ENCODE assay signal across 27 mouse cellular contexts in the genomic region with DNA sequence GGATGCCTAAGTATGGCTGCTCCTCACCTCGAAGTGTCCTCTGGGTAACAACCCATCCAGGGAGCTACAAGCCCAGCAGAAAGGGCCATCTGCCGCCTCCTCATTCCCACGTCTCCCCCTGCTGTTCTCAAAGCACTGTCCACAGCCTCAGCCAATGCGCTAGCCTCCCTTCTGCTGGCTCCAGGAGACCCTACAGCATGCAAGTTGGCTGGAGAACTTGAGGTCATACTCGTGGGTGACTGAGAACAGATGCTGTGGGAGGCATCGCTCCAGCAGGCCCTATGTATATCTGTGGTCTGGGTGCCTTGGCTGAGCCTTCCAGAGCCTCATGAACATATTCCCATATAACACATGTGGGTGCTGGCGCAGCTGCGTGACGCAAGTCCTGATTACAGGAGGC. TPM values are rescaled to one million over a fixed set of nuclear protein-coding genes. Genes with fewer than 3 reads are reported as not detected.
A peak's percentile ranks its signal among the peaks of the same experiment; 100 is the strongest.
DNase-seq lines count a peak whose midpoint lies in the region; ATAC-seq and TF ChIP-seq lines count a peak whose summit lies in the region.
"Had no signal": no experiment of that assay in that cellular context is flagged by ENCODE, and none has a peak within 500 bp of the region (broad histone marks: within the 10 kb centered on the region; RNA-seq: fewer than 3 reads in every experiment).

No protein-coding gene starts in this region.

- peaks cover 16% of the 10 kb centered on the region for H3K36me3 ChIP-seq in hindbrain, postnatal 0 days (ENCODE audit: insufficient read depth, low read length)
- H3K36me3 ChIP-seq in hindbrain, embryonic 11.5 days (ENCODE audit: control insufficient read depth, insufficient read depth, low read length): no peaks in the 10 kb centered on the region
- no peaks in the 10 kb centered on the region; the same call in 1 of the 2 replicates for H3K36me3 ChIP-seq in lung, embryonic 16.5 days (ENCODE audit: control insufficient read depth, insufficient read depth, low read length)
- H3K36me3 ChIP-seq: embryonic facial prominence, embryonic 15.5 days; hindbrain, embryonic 10.5 days; intestine, embryonic 15.5 days had no signal

- no peaks in the 10 kb centered on the region for H3K4me1 ChIP-seq in hindbrain, postnatal 0 days (ENCODE audit: insufficient read depth, low read length)
- no peaks in the 10 kb centered on the region for H3K4me1 ChIP-seq in hindbrain, embryonic 11.5 days (replicated peaks; ENCODE audit: control insufficient read depth, insufficient read depth, low read length)
- peaks cover 9% of the 10 kb centered on the region; the same call in 1 of the 2 replicates for H3K4me1 ChIP-seq in lung, embryonic 16.5 days (replicated peaks; ENCODE audit: control insufficient read depth, insufficient read depth, low read length)
- H3K4me1 ChIP-seq: embryonic facial prominence, embryonic 15.5 days; intestine, embryonic 15.5 days had no signal

- H3K4me3 ChIP-seq in hindbrain, postnatal 0 days (ENCODE audit: low read length): no peak overlapping the region
- H3K4me3 ChIP-seq in hindbrain, embryonic 11.5 days (ENCODE audit: low read depth, low read length): no peak overlapping the region
- no peak overlapping the region for H3K4me3 ChIP-seq in lung, embryonic 16.5 days (ENCODE audit: low read length)
- H3K4me3 ChIP-seq: embryonic facial prominence, embryonic 15.5 days; heart, embryonic 12.5 days; hindbrain, embryonic 10.5 days; intestine, embryonic 15.5 days; left cerebral cortex, adult 2 months had no signal

- no peak overlapping the region for H3K9ac ChIP-seq in hindbrain, postnatal 0 days (replicated peaks; ENCODE audit: low read length)
- no peak overlapping the region for H3K9ac ChIP-seq in hindbrain, embryonic 11.5 days (ENCODE audit: low read depth, low read length)
- H3K9ac ChIP-seq in lung, embryonic 16.5 days (ENCODE audit: low read length): no peak overlapping the region
- H3K9ac ChIP-seq: embryonic facial prominence, embryonic 15.5 days; heart, embryonic 12.5 days; intestine, embryonic 15.5 days; liver, postnatal 0 days had no signal

- no peak overlapping the region for H3K27ac ChIP-seq in hindbrain, postnatal 0 days
- no peak overlapping the region for H3K27ac ChIP-seq in hindbrain, embryonic 11.5 days (ENCODE audit: low read depth, low read length)
- no peak overlapping the region for H3K27ac ChIP-seq in lung, embryonic 16.5 days (ENCODE audit: low read length)
- H3K27ac ChIP-seq: embryonic facial prominence, embryonic 15.5 days; hindbrain, embryonic 10.5 days; intestine, embryonic 15.5 days; left cerebral cortex, adult 2 months; macrophage; stomach, postnatal 0 days had no signal

- H3K27me3 ChIP-seq in hindbrain, postnatal 0 days (ENCODE audit: insufficient read depth, low read length): no peaks in the 10 kb centered on the region
- no peaks in the 10 kb centered on the region for H3K27me3 ChIP-seq in hindbrain, embryonic 11.5 days (ENCODE audit: control insufficient read depth, insufficient read depth, low read length)
- H3K27me3 ChIP-seq in lung, embryonic 16.5 days (ENCODE audit: control insufficient read depth, insufficient read depth, low read depth, low read length): no peaks in the 10 kb centered on the region
- H3K27me3 ChIP-seq: embryonic facial prominence, embryonic 15.5 days; intestine, embryonic 15.5 days had no signal

- peak; percentile 63 to 65 for DNase-seq in cerebellum, postnatal 14 days
- DNase-seq in cerebellum, postnatal 36 days: no peak
- DNase-seq in hindbrain, postnatal 0 days (ENCODE audit: low spot score): peak; percentile 50
- no peak for DNase-seq in hindbrain, embryonic 11.5 days (ENCODE audit: low spot score)
- no peak for DNase-seq in lung, postnatal 10 days
- DNase-seq in brain, adult 2 months (ENCODE audit: low read depth, low spot score): peak; percentile 50
- DNase-seq: adrenal gland, postnatal 14 days; gastrocnemius, postnatal 10 days; heart, postnatal 10 days; kidney, adult 9 months; layer of hippocampus, adult 9-11 months; liver, postnatal 0 days; thymus, adult 2 months; thymus, postnatal 4 days had no signal

- peak; percentile 5; the same call in 1 of the 2 replicates for TF ChIP-seq CTCF in hindbrain, postnatal 0 days (IDR thresholded peaks at IDR 0.05; ENCODE audit: low read depth)

- no peak overlapping the region for H3K4me2 ChIP-seq in hindbrain, postnatal 0 days (ENCODE audit: low read depth, low read length)
- no peak overlapping the region for H3K4me2 ChIP-seq in hindbrain, embryonic 11.5 days (replicated peaks; ENCODE audit: low read depth, low read length)
- H3K4me2 ChIP-seq in lung, embryonic 16.5 days (ENCODE audit: low read depth, low read length): no peak overlapping the region
- H3K4me2 ChIP-seq: embryonic facial prominence, embryonic 15.5 days; heart, embryonic 12.5 days; intestine, embryonic 15.5 days had no signal

- no peaks in the 10 kb centered on the region for H3K9me3 ChIP-seq in hindbrain, postnatal 0 days (ENCODE audit: low read length)
- no peaks in the 10 kb centered on the region for H3K9me3 ChIP-seq in hindbrain, embryonic 11.5 days (ENCODE audit: control insufficient read depth, low read length)
- no peaks in the 10 kb centered on the region for H3K9me3 ChIP-seq in lung, embryonic 16.5 days (ENCODE audit: control insufficient read depth, low read length)
- H3K9me3 ChIP-seq: embryonic facial prominence, embryonic 15.5 days; heart, embryonic 12.5 days; hindbrain, embryonic 10.5 days; intestine, embryonic 15.5 days had no signal

- 70% methylated on average over 9 of the region's 9 CpGs for WGBS in hindbrain, postnatal 0 days
- whole genome bisulfite sequencing in hindbrain, embryonic 11.5 days: 78% methylated on average over 9 of the region's 9 CpGs
- whole genome bisulfite sequencing in lung, embryonic 16.5 days: 81% methylated on average over 9 of the region's 9 CpGs

- ATAC-seq in hindbrain, postnatal 0 days: peak; percentile 45; the same call in 1 of the 2 replicates
- no peak for ATAC-seq in hindbrain, embryonic 11.5 days (ENCODE audit: low FRiP score)
- ATAC-seq in lung, embryonic 16.5 days (ENCODE audit: low read depth): peak; percentile 55
- ATAC-seq: forebrain, embryonic 14.5 days; intestine, embryonic 15.5 days; liver, postnatal 0 days; midbrain, embryonic 16.5 days had no signal

RNA-seq across cellular contexts. Expression of gene Gas6, which starts 25.6 kb away (rescaled TPM):
- total RNA-seq in hindbrain, postnatal 0 days (2014; rRNA removed): 89.0 and 91.2 TPM in 2 replicates
- polyA plus RNA-seq in hindbrain, postnatal 0 days (2015; fragmentation: Nextera tagmentation; extraction: Ambion mirVana): 77.9 and 78.4 TPM in 2 replicates
- 5.9 and 9.8 TPM in 2 replicates for polyA plus RNA-seq in hindbrain, embryonic 11.5 days (2014; fragmentation: Nextera tagmentation; extraction: Ambion mirVana)
- 78.0 and 83.8 TPM in 2 replicates for polyA plus RNA-seq in lung, embryonic 16.5 days (2015; fragmentation: Nextera tagmentation; extraction: Ambion mirVana)

RNA-seq across cellular contexts. Expression of gene Tmem255b, which starts 33.7 kb away (rescaled TPM):
- 1.6 and 5.9 TPM in 2 replicates for total RNA-seq in hindbrain, postnatal 0 days (2014; rRNA removed)
- 4.3 and 4.6 TPM in 2 replicates for polyA plus RNA-seq in hindbrain, postnatal 0 days (2015; fragmentation: Nextera tagmentation; extraction: Ambion mirVana)
- not detected in 2 replicates for polyA plus RNA-seq in hindbrain, embryonic 11.5 days (2014; fragmentation: Nextera tagmentation; extraction: Ambion mirVana)
- polyA plus RNA-seq in lung, embryonic 16.5 days (2015; fragmentation: Nextera tagmentation; extraction: Ambion mirVana): 0.70 and 1.1 TPM in 2 replicates
- total RNA-seq: granulocyte monocyte progenitor cell, adult 5-6 weeks; liver, adult 2 months had no signal
- polyA plus RNA-seq: forebrain, embryonic 14.5 days; limb, embryonic 11.5 days; liver, postnatal 0 days; macrophage had no signal

Comparison
In these comparisons a context has a peak if more than half of its experiments do, and no peak if none do; other contexts are left out.
1. DNase-seq: peak in cerebellum, postnatal 14 days (2 of 2), hindbrain, postnatal 0 days (single experiment) and brain, adult 2 months (single experiment); none in cerebellum, postnatal 36 days (0 of 2), hindbrain, embryonic 11.5 days (single experiment) and lung, postnatal 10 days (single experiment).